Mouse (Mus musculus) lung, postnatal 0 days (tissue): ENCODE data around the gene Cd164. TPM values are rescaled to one million over a fixed set of nuclear protein-coding genes. Genes with fewer than 3 reads are reported as not detected.

Experiments used
- ATAC-seq: fragments of 200-750 bp; cut with Nextera tagmentation; 2 replicates; pipeline ENCODE4 v1.8.0; 2017; ENCODE audit warnings: moderate library complexity
- DNase-seq: peaks from one replicate; pipeline ENCODE4 v3.0.0-alpha.2; 2016; ENCODE audit warnings: low spot score
- H3K27ac ChIP-seq: fragments of 300-500 bp; sonication (generic); 2 replicates; pipeline ENCODE4 v1.5.1; 2014; ENCODE audit warnings: antibody characterized with exemption, mild to moderate bottlenecking, low read length, mixed read lengths
- H3K27me3 ChIP-seq: fragments of 300-500 bp; sonication (generic); replicated peaks from 2 replicates; pipeline ENCODE4 v1.6.1; 2014; ENCODE audit warnings: low read length, mixed read lengths; ENCODE audit not compliant: insufficient read depth
- H3K36me3 ChIP-seq: fragments of 300-500 bp; sonication (generic); 2 replicates; pipeline ENCODE4 v1.6.1; 2014; ENCODE audit warnings: low read length, mixed read lengths; ENCODE audit not compliant: insufficient read depth
- H3K4me1 ChIP-seq: fragments of 300-500 bp; sonication (generic); 2 replicates; pipeline ENCODE4 v1.6.1; 2014; ENCODE audit warnings: antibody characterized with exemption, low read depth, low read length, mixed read lengths; ENCODE audit not compliant: insufficient read depth
- H3K4me2 ChIP-seq: fragments of 300-500 bp; sonication (generic); replicated peaks from 2 replicates; pipeline ENCODE4 v1.6.1; 2014; ENCODE audit warnings: low read depth, mild to moderate bottlenecking, low read length, moderate library complexity, mixed read lengths
- H3K4me3 ChIP-seq: fragments of 300-500 bp; sonication (generic); 2 replicates; pipeline ENCODE4 v1.5.1; 2014; ENCODE audit warnings: low read depth, low read length
- H3K9ac ChIP-seq: fragments of 300-500 bp; sonication (generic); replicated peaks from 2 replicates; pipeline ENCODE4 v1.6.1; 2014; ENCODE audit warnings: low read depth, mild to moderate bottlenecking
- H3K9me3 ChIP-seq: fragments of 300-500 bp; sonication (generic); 2 replicates; pipeline ENCODE4 v1.6.1; 2016; ENCODE audit warnings: low read length, mixed read lengths
- CTCF ChIP-seq: IDR thresholded peaks from 2 replicates; pipeline ENCODE4 v1.5.1; 2016; ENCODE audit warnings: antibody characterized with exemption, mild to moderate bottlenecking
- EP300 ChIP-seq: IDR thresholded peaks from 2 replicates; pipeline ENCODE4 v1.6.1; 2016; ENCODE audit warnings: antibody characterized with exemption, mild to moderate bottlenecking, control low read depth
- WGBS: fragments of 180-500 bp; shearing (Covaris S2); extraction: QIAGEN DNeasy Blood & Tissue Kit; methylation state at CpG from one replicate; pipeline ENCODE4 v1.1.7; 2014; 5-methylcytosine and 5-hydroxymethylcytosine counted together
- polyA plus RNA-seq: library from polyadenylated mRNA; unstranded; fragments of >200 nt; fragmentation: Nextera tagmentation; extraction: Ambion mirVana; gene quantifications from 2 replicates; pipeline ENCODE4 v1.2.1, GENCODE M21; 2015

Gene Cd164
- polyA plus RNA-seq: 130 and 135 TPM in 2 replicates

DNA sequence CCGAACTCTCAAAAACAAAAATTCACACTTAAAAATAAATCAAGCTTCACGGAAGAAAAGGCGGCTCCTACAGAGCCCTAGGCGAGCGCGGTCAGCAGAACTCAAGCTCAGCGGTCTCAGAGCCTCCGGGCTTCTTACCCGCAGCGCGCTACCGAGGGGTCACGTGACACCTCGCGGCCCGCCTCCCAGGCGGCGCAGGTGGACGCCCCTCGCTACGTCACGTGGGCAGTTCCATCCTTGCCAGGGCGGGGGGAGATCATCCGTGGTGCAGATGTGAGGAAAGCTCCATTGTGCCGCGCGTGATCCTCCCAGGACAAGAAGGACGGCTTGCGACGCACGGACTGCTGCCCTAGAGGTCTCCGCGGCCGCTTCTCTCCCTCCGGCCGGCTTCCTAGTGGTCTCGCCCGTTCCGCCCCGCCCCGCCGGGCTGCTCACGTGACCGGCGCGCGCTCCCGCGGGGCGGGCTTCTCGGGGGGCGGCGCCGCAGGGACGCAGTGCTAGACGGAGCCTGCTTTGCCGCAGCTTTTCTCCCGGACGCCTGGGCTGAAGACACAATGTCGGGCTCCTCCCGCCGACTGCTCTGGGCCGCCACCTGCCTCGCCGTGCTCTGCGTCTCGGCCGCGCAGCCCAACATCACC, at the start of gene Cd164:
Cd164 (plus strand) TSS at position 434 of the 638 bp plus-strand sequence.
- H3K9ac ChIP-seq: peak within 1 kb of the TSS; percentile 95
- WGBS: 1% methylated on average over 48 of the region's 69 CpGs
- ATAC-seq: peak; percentile 93
- H3K4me3 ChIP-seq: peak within 1 kb of the TSS; percentile 98
- H3K4me2 ChIP-seq: peak within 1 kb of the TSS; percentile 52
- no peak for TF ChIP-seq CTCF
- TF ChIP-seq EP300: 0 out of 2 replicates have a peak, but pooled peaks have one; percentile 19
- H3K9me3 ChIP-seq: no peaks in the 10 kb centered on the region
- DNase-seq: peak; percentile 96
- H3K36me3 ChIP-seq: no peaks in the 10 kb centered on the region
- peak within 1 kb of the TSS; percentile 99 for H3K27ac ChIP-seq
- H3K27me3 ChIP-seq: no peaks in the 10 kb centered on the region
- peaks cover 10% of the 10 kb centered on the region for H3K4me1 ChIP-seq

DNA sequence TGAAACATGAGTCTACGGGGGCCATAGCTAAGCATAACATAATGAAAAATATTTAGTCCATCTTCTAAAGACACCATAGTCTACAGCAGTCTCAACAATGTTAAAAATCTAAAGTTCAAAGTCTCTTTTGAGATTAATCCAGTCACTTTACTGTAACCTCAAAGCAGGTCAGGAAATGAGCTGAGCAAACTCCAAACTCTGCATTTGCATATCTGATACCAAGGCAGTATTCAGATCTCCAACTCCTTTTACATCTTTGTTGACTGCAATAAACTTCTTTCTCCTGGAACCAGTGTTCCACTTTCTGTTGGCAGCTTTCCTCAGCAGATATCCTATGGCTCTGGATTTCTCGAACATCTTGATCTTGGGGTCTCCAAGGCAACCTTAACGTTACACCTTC, 48.5 kb upstream of the Cd164 start:
- H3K27ac ChIP-seq: no peak overlapping the region
- H3K27me3 ChIP-seq: no peaks in the 10 kb centered on the region
- 0 out of 2 replicates have a peak, but pooled peaks cover 5% of the 10 kb centered on the region for H3K36me3 ChIP-seq
- DNase-seq (no peak), ATAC-seq (no peak)
- peaks cover 1% of the 10 kb centered on the region; the same call in 1 of the 2 replicates for H3K4me1 ChIP-seq
- H3K9me3 ChIP-seq: no peaks in the 10 kb centered on the region
- TF ChIP-seq EP300 (no peak), CTCF (no peak)
- no peak overlapping the region for H3K9ac ChIP-seq
- H3K4me3 ChIP-seq: no peak overlapping the region
- 72% methylated on average over 3 of the region's 3 CpGs for WGBS
- H3K4me2 ChIP-seq: no peak overlapping the region

DNA sequence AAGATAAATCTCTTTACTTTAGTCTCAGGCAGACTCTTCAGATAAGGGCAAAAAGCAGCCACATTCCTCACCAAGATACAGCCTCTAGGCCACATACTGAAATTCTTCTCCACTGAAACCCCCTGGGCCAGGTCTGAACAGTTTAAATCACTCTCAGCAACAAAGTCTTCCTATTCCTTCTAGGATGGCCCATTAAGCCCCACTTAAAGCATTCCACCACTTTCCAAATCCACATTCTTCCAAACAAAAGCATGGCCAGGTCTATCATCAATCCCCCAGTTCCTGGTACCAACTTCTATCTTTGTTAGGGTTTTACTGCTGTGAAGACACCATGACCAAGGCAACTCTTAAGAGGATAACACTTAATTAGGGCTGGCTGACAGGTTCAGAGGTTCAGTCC, 46.7 kb upstream of the Cd164 start:
- Histone ChIP-seq H3K27ac (no peak overlapping the region), H3K4me1 (peaks cover 14% of the 10 kb centered on the region; the same call in 1 of the 2 replicates)

DNA sequence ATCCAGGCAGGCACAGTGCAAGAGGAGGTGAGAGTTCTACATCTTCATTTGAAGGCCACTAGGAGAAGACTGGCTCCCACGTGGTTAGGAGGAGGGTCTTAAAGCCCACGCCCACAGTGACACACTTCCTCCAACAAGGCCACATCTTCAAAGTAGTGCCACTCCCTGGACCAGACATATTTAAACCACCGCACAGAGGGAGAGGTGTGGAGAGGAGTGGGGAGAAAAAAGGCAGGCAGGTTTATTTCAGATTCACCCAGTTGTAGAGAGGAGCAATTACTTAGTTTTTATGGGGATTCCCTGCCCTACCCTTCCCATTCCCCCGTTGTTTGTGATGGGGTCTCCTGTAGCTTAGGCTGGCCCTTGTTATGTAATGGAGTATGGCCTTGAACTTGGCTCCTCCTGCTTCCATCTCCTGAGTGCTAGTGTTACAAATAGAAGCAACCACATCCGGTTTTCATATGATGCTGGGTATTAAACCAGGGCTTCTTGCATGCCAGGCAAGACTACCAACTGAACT, 46.2 kb upstream of the Cd164 start:
- Histone ChIP-seq H3K4me2 (no peak overlapping the region), H3K9ac (no peak overlapping the region), H3K4me3 (no peak overlapping the region), H3K27me3 (no peaks in the 10 kb centered on the region), H3K36me3 (0 out of 2 replicates have a peak, but pooled peaks cover 5% of the 10 kb centered on the region), H3K9me3 (no peaks in the 10 kb centered on the region), H3K27ac (0 out of 2 replicates have a peak overlapping the region, but pooled peaks have one; percentile 34), H3K4me1 (peaks cover 16% of the 10 kb centered on the region; the same call in 1 of the 2 replicates)
- WGBS: 61% methylated on average over 5 of the region's 5 CpGs
- TF ChIP-seq EP300 (no peak), CTCF (no peak)
- no peak for ATAC-seq
- no peak for DNase-seq

More for the DNA sequence above, 46.7 kb upstream of the Cd164 start:
- no peaks in the 10 kb centered on the region for H3K9me3 ChIP-seq
- no peak overlapping the region for H3K4me3 ChIP-seq
- H3K27me3 ChIP-seq: no peaks in the 10 kb centered on the region
- 0 out of 2 replicates have a peak, but pooled peaks cover 5% of the 10 kb centered on the region for H3K36me3 ChIP-seq
- TF ChIP-seq EP300: no peak
- no peak for TF ChIP-seq CTCF
- DNase-seq: no peak
- H3K9ac ChIP-seq: no peak overlapping the region
- ATAC-seq: no peak
- H3K4me2 ChIP-seq: no peak overlapping the region

- Histone ChIP-seq H3K27ac (peak overlapping the region; percentile 79), H3K27me3 (no peaks in the 10 kb centered on the region), H3K9ac (no peak overlapping the region), H3K4me1 (peaks cover 16% of the 10 kb centered on the region; the same call in 1 of the 2 replicates), H3K9me3 (no peaks in the 10 kb centered on the region), H3K4me3 (no peak overlapping the region), H3K4me2 (no peak overlapping the region), H3K36me3 (0 out of 2 replicates have a peak, but pooled peaks cover 1% of the 10 kb centered on the region)
- TF ChIP-seq CTCF: no peak
- no peak for TF ChIP-seq EP300
- no peak for ATAC-seq
- WGBS: 52% methylated on average over 6 of the region's 6 CpGs
- peak; percentile 35 for DNase-seq
These were observed 45.3 kb upstream of the Cd164 start for GRCm38 (mm10) chr10:41473782-41474468.

GRCm38 (mm10) chr10:41474981-41475391, 44.2 kb upstream of the Cd164 start:
- Histone ChIP-seq H3K4me3 (no peak overlapping the region), H3K9ac (no peak overlapping the region), H3K36me3 (no peaks in the 10 kb centered on the region), H3K4me2 (no peak overlapping the region), H3K27ac (peak overlapping the region; percentile 79), H3K27me3 (no peaks in the 10 kb centered on the region), H3K4me1 (peaks cover 16% of the 10 kb centered on the region; the same call in 1 of the 2 replicates), H3K9me3 (no peaks in the 10 kb centered on the region)
- 23% methylated on average over 1 of the region's 1 CpGs for WGBS
- peak; percentile 82 for TF ChIP-seq EP300
- TF ChIP-seq CTCF: no peak
- DNase-seq: peak; percentile 89
- ATAC-seq: peak; percentile 63
